Mouse (Mus musculus) left cerebral cortex, adult 8-10 months (tissue): ENCODE data around the gene Olfr402. TPM values are rescaled to one million over a fixed set of nuclear protein-coding genes. Genes with fewer than 3 reads are reported as not detected.
"Not testable (repeated sequence)": the region's sequence is repeated elsewhere in the genome, so short reads cannot be mapped to it uniquely, and the experiment has no call there.

Experiments used
- DNase-seq, 2 experiments: peaks; one replicate each; pipeline ENCODE4 v3.0.0; 2022; ENCODE audit warnings: low spot score in 2 of 2
- total RNA-seq, 4 experiments: library from RNA; stranded (reverse); gene quantifications; 2 replicates each; pipeline ENCODE4 v1.2.4; 2022

The Olfr402 gene
- not detected for total RNA-seq

GRCm38 (mm10) chr11:74153229-74153628 lies at the start of gene Olfr402:
Olfr402 (plus strand) TSS chr11:74153529.
- no peak for DNase-seq

- no peak for DNase-seq
Observed at GRCm38 (mm10) chr11:74105066-74105465, 48.3 kb upstream of the Olfr402 start.

- DNase-seq: no peak
Observed at GRCm38 (mm10) chr11:74113412-74113811, 39.9 kb upstream of the Olfr402 start, which contains the start of gene Olfr401. Olfr401 (plus strand) TSS chr11:74113712.

- not testable (repeated sequence) for DNase-seq
Observed at GRCm38 (mm10) chr11:74140001-74140400, 13.3 kb upstream of the Olfr402 start.

GRCm38 (mm10) chr11:74145866-74146265 lies 7.5 kb upstream of the Olfr402 start:
- no peak for DNase-seq

- no peak for DNase-seq
Observed at GRCm38 (mm10) chr11:74168771-74169170, 15.4 kb downstream of the Olfr402 start.

- DNase-seq: no peak
Observed at GRCm38 (mm10) chr11:74183168-74183567, 29.8 kb downstream of the Olfr402 start.

- DNase-seq: no peak
Observed at GRCm38 (mm10) chr11:74183745-74184144, 30.4 kb downstream of the Olfr402 start.

- DNase-seq: no peak
Observed at GRCm38 (mm10) chr11:74185949-74186348, 32.6 kb downstream of the Olfr402 start, which contains the start of gene Olfr403. Olfr403 (plus strand) TSS chr11:74186249.

Other genes with a start within 250 kb of the Olfr402 start
- gene Olfr395, start 244.2 kb upstream of the Olfr402 start, total RNA-seq: not detected
- not detected for gene Olfr23, start 216.9 kb upstream of the Olfr402 start, total RNA-seq
- not detected for gene Olfr397, start 192.7 kb upstream of the Olfr402 start, total RNA-seq
- gene Olfr398, start 163.1 kb upstream of the Olfr402 start, total RNA-seq: not detected
- not detected for gene Olfr139, start 97.0 kb upstream of the Olfr402 start, total RNA-seq
- not detected for gene Olfr399, start 96.9 kb upstream of the Olfr402 start, total RNA-seq
- not detected for gene Zfp616, start 83.6 kb upstream of the Olfr402 start, total RNA-seq
- gene Olfr401, start 39.8 kb upstream of the Olfr402 start, total RNA-seq: not detected
- not detected for gene Olfr403, start 32.7 kb downstream of the Olfr402 start, total RNA-seq
- gene Olfr43, start 57.9 kb downstream of the Olfr402 start, total RNA-seq: not detected
- gene Olfr406, start 106.3 kb downstream of the Olfr402 start, total RNA-seq: not detected
- not detected for gene Olfr59, start 130.2 kb downstream of the Olfr402 start, total RNA-seq
- not detected for gene Olfr410, start 184.5 kb downstream of the Olfr402 start, total RNA-seq
- not detected for gene Olfr411, start 199.1 kb downstream of the Olfr402 start, total RNA-seq
- gene Olfr412, start 208.5 kb downstream of the Olfr402 start, total RNA-seq: not detected